Mouse (Mus musculus) frontal cortex, postnatal 10 days (tissue): Measurements from ENCODE around the gene D17H6S53E.

Experiments used
- DNase-seq, 2 experiments: peaks; one replicate each; pipeline ENCODE4 v3.0.0; 2022; ENCODE audit warnings: low spot score in 2 of 2, mixed read lengths in 1 of 2

Gene D17H6S53E

DNA sequence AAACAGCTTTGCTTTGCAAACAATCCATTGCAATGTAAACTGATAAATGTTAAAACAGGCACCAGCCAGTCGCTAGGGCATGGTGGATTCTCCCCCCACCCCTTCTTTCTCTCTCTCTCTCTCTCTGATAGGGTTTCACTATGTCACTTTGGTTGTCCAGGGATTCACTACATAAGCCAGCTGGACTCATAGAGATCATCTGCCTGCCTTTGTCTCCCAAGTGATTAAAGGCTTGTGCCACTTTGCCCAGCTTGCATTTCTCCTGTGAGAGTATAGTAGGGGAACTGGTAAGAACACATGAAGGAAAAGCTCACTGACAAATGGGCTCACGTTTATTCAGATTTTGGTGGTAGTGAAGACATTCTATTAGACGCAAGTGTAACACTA is 6.0 kb downstream of the D17H6S53E start:
- DNase-seq: no peak

DNA sequence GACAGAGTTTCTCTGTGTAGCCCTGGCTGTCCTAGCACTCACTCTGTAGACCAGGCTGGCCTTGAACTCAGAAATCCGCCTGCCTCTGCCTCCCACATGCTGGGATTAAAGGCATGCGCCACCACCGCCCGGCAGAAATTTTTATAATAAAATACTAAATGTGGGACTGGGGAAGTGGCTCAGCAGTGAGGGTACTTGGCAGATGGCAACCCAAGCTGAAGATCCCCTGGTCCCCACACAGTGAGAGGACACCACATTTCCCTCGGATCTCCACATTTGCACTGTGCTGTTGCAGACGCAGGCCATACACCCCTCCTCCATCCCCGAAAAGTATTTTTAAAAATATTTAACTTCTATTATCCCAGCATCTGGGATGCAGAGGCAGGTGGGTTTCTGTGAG is 7.3 kb downstream of the D17H6S53E start:
- DNase-seq: no peak

DNA sequence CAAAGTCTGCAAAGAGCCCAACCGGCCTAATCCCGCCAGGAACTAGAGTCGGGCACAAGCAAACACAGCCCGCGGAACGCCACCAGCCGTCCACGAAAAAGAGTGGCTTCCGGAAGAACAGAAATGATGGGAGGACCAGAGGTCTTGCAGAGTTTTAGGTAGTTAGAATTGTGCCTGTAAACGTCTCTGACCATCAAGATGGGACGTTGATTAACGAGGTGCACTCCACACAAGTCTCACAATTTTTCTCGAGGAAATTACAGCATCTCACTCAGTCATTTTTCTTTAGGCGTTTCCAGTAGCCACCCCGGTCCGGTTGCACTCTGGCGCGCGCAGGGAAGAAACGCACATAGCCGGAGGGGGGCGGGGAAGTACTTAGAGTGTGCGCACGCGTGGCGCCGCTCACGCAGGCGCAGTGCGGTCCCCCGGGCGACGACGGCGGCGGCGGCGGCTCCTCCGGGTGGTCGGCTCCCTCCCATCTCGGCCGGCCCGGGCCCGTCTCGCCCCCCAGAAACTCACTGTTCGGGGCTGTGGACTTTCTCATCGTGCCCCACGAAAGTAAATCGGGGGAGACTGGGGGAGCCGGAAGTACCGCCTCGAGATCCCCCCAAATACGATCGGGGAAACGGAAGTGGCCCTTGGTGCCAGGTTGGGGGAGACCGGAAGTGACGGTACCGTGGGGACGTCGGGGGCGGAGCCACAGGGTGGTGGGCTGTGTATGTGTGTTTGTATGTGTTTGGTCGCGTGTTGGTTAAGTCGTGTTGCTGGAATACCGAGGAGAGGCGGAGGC is 8.8 kb downstream of the D17H6S53E start, which contains the start of gene Bag6:
Gene Bag6 (plus strand): TSS at position 378 of the 790 bp plus-strand sequence.
- peak; percentile 90 to 94 for DNase-seq

DNA sequence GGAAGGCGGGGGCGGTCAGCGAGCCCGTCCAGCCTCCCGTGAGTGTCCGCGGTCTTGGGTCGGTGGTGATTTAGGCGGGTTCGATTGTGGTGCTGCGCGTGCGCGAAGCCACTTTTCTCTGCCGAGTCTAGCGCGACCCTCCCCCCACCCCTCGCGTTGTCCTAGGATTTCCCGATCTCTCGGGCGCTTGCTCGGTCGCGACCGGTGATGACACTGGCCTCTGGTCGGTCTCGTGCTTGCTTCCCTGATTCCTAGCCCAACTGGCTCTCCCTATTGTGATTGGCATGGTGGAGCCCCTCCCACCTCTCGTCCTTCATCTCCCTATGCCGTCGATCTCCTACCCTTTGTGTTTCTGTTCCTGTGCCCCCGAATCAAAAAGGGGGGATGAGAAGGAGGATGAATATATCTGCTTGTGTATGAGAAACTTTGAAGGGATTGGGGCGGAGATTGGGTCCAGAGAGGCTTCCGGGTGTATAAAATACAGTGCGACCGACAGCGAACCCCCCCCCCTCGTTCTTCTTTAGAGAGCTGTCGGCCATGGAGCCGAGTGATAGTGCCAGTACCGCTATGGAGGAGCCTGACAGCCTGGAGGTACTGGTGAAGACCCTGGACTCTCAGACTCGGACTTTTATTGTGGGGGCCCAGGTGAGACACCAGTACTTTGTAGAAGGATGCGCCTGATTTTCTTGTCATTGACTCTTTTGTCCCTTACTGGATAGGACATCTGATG is 9.6 kb downstream of the D17H6S53E start:
- no peak for DNase-seq

- no peak for DNase-seq
Measured at GRCm38 (mm10) chr17:35139269-35139668, 13.1 kb downstream of the D17H6S53E start.

- no peak for DNase-seq
Measured at GRCm38 (mm10) chr17:35140490-35140996, 14.4 kb downstream of the D17H6S53E start.

- no peak for DNase-seq
Measured at GRCm38 (mm10) chr17:35141971-35142370, 15.8 kb downstream of the D17H6S53E start.

- no peak for DNase-seq
Measured at GRCm38 (mm10) chr17:35146139-35146538, 20.0 kb downstream of the D17H6S53E start.

DNA sequence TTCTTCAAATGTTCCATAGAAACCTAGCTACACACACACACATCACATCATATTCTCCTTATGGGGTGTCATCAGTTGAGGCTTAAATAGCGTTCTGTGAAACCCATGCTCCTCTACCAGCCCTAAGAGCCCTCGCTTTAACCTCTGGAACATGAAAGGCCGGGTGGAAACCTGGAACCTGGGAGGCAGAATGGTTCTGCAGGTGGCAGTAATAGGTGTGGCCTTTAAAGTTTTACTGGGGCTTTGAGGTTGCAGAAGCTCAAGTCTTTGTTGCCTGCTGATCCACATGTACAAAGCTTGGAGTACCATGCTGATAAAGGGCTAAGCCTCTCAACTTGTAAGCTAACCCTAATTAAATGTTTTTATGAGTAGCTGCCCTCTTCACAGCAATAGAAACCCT is 21.2 kb downstream of the D17H6S53E start:
- DNase-seq: no peak

- no peak for DNase-seq
Measured at GRCm38 (mm10) chr17:35147922-35148639, 21.9 kb downstream of the D17H6S53E start.

DNA sequence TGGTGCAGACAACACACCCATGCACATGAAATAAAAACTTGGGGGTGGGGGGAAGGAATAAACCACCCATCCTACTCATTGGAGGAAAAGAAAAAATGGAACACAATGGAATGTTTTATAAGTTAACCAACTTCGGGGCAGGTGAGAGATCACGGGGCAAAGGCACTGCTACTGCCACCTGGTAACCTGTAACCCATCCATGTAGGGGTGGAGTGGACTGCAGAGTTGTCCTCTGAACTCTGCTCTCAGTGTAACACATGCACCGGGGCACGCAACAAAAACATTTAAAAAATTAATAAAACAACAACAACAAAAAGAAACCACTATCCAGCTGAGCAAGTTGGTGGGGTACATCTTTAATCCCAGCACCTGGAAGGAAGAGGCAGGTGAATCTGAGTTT is 25.9 kb downstream of the D17H6S53E start:
- DNase-seq: no peak

GRCm38 (mm10) chr17:35153077-35153476 is 26.9 kb downstream of the D17H6S53E start:
- no peak for DNase-seq

DNA sequence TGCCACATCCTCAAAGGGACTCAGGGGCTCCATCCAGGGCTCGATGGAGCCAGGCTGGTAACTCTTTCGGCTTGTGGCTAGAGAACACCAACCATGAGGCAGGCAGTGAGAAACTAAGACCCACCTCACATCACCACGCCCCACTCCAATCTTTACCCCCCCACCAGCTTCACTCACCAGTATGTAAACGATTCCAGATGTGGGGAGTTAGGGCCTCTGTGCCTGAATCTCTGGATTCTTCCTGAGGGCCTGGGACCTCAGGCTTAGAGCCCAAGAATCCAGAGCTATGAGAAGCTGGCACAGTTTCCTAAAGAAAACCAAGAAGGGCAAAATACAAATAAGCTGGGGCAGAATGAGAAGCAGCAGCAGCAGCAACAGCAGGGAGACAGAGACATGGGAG is 27.8 kb downstream of the D17H6S53E start:
- DNase-seq: no peak

GRCm38 (mm10) chr17:35154616-35155015 is 28.4 kb downstream of the D17H6S53E start:
- no peak for DNase-seq

GRCm38 (mm10) chr17:35155451-35155850 is 29.3 kb downstream of the D17H6S53E start:
- no peak for DNase-seq

DNA sequence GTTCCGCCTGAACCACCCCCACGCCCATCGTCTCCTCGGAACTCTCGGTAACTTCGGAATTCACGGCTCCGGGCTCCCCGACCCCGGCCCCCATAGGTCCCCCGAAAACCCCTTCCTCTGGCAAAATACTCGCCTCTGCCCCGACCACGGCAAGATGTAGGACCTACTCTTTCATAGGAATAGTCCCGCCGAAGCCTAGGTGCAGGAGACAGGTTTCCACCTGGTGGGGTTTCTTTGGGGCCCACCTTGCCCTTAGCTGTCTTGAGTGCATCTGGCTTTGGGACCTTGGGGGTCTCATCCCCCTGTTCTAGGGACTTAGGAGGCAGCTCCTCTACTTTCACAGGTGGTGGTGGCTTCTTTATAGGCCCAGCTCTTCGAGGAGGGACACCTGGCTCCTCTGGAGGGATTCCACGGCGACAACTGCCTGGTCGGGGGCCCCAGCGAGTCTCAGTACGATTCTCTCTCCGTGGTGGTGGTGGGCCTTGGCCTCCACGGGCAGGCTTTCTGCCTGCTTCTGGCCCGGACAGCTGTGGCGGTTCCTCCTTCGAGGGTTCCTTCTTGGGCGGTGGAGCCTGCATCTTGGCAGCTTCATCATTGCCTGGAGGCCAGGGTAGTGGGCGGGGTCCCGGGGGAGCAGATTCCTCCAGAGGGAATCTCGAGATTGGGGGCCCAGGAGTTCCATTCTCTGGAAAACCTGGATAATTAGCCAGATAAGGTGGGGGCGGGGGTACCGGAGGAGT is 30.5 kb downstream of the D17H6S53E start:
- DNase-seq: no peak

DNA sequence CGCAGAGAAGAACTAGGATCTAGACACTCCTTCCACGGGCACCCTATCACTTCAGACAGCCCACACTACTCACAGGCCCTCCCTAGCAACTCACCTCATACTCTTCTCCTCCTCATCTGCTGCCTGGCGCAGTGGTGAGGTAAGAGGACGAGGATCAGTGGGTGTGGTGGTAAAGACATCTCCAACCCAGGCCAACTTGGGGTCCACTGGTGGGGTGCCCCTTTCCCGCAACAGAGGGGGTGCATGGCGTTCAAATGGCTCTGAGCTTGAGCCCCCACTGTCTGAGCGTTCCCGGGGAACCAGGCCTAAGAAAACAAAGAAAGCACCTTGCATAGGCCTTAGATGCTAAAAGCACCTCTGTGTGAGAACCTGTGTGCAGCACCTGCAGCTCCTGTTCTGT is 31.1 kb downstream of the D17H6S53E start:
- no peak for DNase-seq

GRCm38 (mm10) chr17:35157661-35158175 is 31.5 kb downstream of the D17H6S53E start:
- DNase-seq: no peak

GRCm38 (mm10) chr17:35158850-35159593 is 32.8 kb downstream of the D17H6S53E start:
- no peak for DNase-seq

- DNase-seq: no peak
Measured at GRCm38 (mm10) chr17:35159638-35160037, 33.5 kb downstream of the D17H6S53E start.

DNA sequence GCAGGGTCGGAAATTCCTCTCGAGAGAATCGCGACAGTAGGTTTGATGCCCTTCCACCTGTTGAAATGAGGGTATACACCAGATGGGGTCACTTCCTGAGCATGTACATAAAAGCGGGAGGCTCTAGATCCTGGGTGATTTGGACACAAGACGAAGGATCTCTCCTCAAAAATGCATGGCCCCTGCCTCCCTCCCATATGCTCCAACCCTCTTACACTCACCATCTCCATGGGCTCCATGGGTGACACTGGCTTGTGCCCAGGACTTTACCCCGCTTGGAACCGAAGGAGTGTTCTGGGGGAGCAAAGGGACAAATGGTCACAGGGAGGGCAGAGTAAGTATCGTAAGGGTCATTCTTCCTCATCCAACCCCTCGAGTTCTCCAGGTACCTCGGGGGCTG is 35.2 kb downstream of the D17H6S53E start:
- no peak for DNase-seq
